Mouse (Mus musculus) E14TG2a.4 (cell line): ENCODE measurements at regions not wholly inside any gene's neighbourhood (a gene's known extent, or its start where the extent isn't known, plus 50 kb on each side); places are given as distances from the start of the nearest gene placed in this dataset.
A peak's percentile ranks its signal among the peaks of the same experiment; 100 is the strongest.

ENCODE experiments used
- CTCF ChIP-seq: conservative IDR thresholded peaks from 2 replicates; pipeline ENCODE4 v1.5.1; 2014; ENCODE audit warnings: low read length
- POU5F1 ChIP-seq: IDR thresholded peaks from 2 replicates; pipeline ENCODE4 v1.6.1; 2014; ENCODE audit warnings: low read length, borderline replicate concordance

- TF ChIP-seq CTCF (peak; percentile 43), POU5F1 (no peak)
These were observed 73.5 kb downstream of the Ier5 start for GRCm38 (mm10) chr1:155025862-155026478.
